Mouse (Mus musculus): Measurements from ENCODE around the gene Id1. TPM values are rescaled to one million over a fixed set of nuclear protein-coding genes. Genes with fewer than 3 reads are reported as not detected.

The Id1 gene
- polyA plus RNA-seq, 1 experiment from 2014 or later = 123 TPM

- Histone ChIP-seq H3K4me1 (ENCODE audit: insufficient read depth) (peaks cover 46% of the 10 kb centered on the region), H3K9ac (no peak overlapping the region)
- ATAC-seq (ENCODE audit: insufficient read depth) = no peak
Measured at GRCm38 (mm10) chr2:152727795-152728510, 8.1 kb upstream of the Id1 start.

GRCm38 (mm10) chr2:152728594-152728993 lies 7.5 kb upstream of the Id1 start:
- no peak for ATAC-seq (ENCODE audit: insufficient read depth)
- Histone ChIP-seq H3K4me2 (no peak overlapping the region), H3K27ac (ENCODE audit: low read depth) (peak overlapping the region; percentile 80; the same call in 1 of the 2 replicates), H3K36me3 (ENCODE audit: insufficient read depth) (no peaks in the 10 kb centered on the region), H3K9ac (no peak overlapping the region), H3K4me3 (ENCODE audit: low read depth, low read length) (no peak overlapping the region), H3K27me3 (ENCODE audit: insufficient read depth, low read length) (0 out of 2 replicates have a peak, but pooled peaks cover under 1% of the 10 kb centered on the region), H3K4me1 (ENCODE audit: insufficient read depth) (peaks cover 45% of the 10 kb centered on the region), H3K9me3 (ENCODE audit: low read depth, low read length) (no peaks in the 10 kb centered on the region)
- no peak for TF ChIP-seq CTCF (IDR thresholded peaks at IDR 0.05; ENCODE audit: low read depth)
- DNase-seq = no peak
- 55% methylated on average over 7 of the region's 7 CpGs for WGBS

More at GRCm38 (mm10) chr2:152727795-152728510, 8.1 kb upstream of the Id1 start:
- Histone ChIP-seq H3K27me3 (ENCODE audit: insufficient read depth, low read length) (peaks cover 7% of the 10 kb centered on the region; the same call in 1 of the 2 replicates), H3K9me3 (ENCODE audit: low read depth, low read length) (no peaks in the 10 kb centered on the region), H3K4me3 (ENCODE audit: low read depth, low read length) (no peak overlapping the region), H3K27ac (ENCODE audit: low read depth) (peak overlapping the region; percentile 72), H3K4me2 (no peak overlapping the region), H3K36me3 (ENCODE audit: insufficient read depth) (no peaks in the 10 kb centered on the region)
- peak; percentile 41 for DNase-seq
- TF ChIP-seq CTCF (IDR thresholded peaks at IDR 0.05; ENCODE audit: low read depth) = no peak
- 71% methylated on average over 14 of the region's 14 CpGs for WGBS

DNA sequence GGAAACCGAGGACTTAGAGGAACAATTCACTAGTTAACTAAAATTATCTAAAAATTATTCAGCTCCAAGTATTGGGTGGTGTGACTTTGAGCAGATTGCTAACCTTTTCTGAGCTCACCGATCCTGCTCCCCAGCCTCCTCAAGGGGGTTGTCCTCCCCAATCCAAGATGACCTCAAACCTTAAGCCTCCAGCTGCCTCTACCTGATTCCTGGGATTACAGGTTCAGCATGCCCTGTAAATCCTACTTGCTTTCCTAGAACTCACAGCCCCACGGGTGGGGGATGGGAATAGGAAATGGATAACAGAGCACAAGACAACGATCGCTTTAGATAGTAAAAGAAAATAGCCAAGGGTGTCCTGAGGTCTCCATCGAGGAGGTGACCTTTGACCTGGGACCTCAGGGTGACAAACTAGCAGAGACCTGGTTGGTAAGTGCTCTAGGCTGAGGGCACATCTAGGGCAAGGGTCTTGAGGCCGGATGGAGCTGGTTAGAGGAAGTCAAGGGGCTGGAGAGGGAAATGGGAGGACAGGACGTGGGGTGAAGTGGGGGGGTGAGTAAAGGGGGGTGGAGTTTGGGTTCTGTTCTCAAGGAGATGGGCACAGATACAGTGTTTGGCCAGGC lies 6.9 kb upstream of the Id1 start:
- Histone ChIP-seq H3K36me3 (ENCODE audit: insufficient read depth) (no peaks in the 10 kb centered on the region), H3K4me2 (no peak overlapping the region), H3K27ac (ENCODE audit: low read depth) (peak overlapping the region; percentile 80), H3K9me3 (ENCODE audit: low read depth, low read length) (no peaks in the 10 kb centered on the region), H3K4me1 (ENCODE audit: insufficient read depth) (peaks cover 44% of the 10 kb centered on the region), H3K27me3 (ENCODE audit: insufficient read depth, low read length) (no peaks in the 10 kb centered on the region), H3K4me3 (ENCODE audit: low read depth, low read length) (no peak overlapping the region), H3K9ac (no peak overlapping the region)
- no peak for TF ChIP-seq CTCF (IDR thresholded peaks at IDR 0.05; ENCODE audit: low read depth)
- 31% methylated on average over 8 of the region's 8 CpGs for WGBS
- DNase-seq (peak; percentile 55), ATAC-seq (ENCODE audit: insufficient read depth) (no peak; the same call in 1 of the 2 replicates)

DNA sequence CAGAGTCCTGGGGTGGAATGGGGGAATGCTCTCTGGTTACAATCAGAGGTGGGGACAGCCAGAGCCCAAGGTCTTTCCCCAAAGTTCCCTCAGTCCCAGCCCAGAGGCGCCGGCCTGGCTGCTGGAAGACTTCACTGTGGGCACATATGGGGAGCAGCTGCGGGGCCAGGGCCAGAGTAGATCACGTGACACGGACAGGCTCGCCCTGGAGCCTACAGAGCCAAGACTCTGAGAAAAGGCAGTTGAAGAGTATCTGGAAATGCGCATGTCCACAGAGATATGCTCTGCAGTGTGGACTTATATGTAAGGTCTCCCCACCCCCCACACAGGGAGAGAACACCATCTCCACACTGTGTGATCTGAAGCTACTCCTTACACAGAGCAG lies 6.4 kb upstream of the Id1 start:
- WGBS = 30% methylated on average over 7 of the region's 7 CpGs

DNA sequence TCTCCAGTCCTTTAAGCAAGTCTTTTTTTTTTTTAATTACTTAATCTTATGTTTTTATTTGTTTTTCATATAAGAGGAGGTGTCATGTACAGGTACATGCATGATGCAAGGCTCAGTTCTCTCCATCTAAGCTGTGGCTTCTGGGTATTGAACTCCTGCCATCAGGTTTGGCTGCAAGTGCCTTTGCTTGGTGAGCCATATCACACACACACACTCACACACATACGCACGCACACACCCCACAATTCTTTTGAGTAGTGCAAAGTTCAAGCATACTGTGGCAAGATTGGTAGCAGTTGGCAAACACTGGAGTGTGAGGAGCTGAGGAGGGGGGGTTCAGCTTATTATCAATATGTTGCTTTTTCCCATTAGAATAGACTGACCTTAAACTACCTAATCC lies 2.9 kb upstream of the Id1 start:
- ATAC-seq (ENCODE audit: insufficient read depth) = no peak
- H3K9ac ChIP-seq = no peak overlapping the region
- peaks cover 36% of the 10 kb centered on the region for H3K4me1 ChIP-seq (ENCODE audit: insufficient read depth)
- no peak overlapping the region for H3K27ac ChIP-seq (ENCODE audit: low read depth)
- 69% methylated on average over 2 of the region's 2 CpGs for WGBS
- H3K9me3 ChIP-seq (ENCODE audit: low read depth, low read length) = no peaks in the 10 kb centered on the region
- no peak overlapping the region for H3K4me2 ChIP-seq
- TF ChIP-seq CTCF (IDR thresholded peaks at IDR 0.05; ENCODE audit: low read depth) = no peak
- H3K36me3 ChIP-seq (ENCODE audit: insufficient read depth) = peaks cover 1% of the 10 kb centered on the region; the same call in 1 of the 2 replicates
- no peak overlapping the region for H3K4me3 ChIP-seq (ENCODE audit: low read depth, low read length)
- no peaks in the 10 kb centered on the region for H3K27me3 ChIP-seq (ENCODE audit: insufficient read depth, low read length)
- DNase-seq = no peak

More for the DNA sequence above, 6.4 kb upstream of the Id1 start:
- Histone ChIP-seq H3K4me1 (ENCODE audit: insufficient read depth) (peaks cover 50% of the 10 kb centered on the region), H3K9me3 (ENCODE audit: low read depth, low read length) (no peaks in the 10 kb centered on the region), H3K36me3 (ENCODE audit: insufficient read depth) (no peaks in the 10 kb centered on the region), H3K27me3 (ENCODE audit: insufficient read depth, low read length) (no peaks in the 10 kb centered on the region), H3K4me2 (no peak overlapping the region), H3K4me3 (ENCODE audit: low read depth, low read length) (no peak overlapping the region), H3K9ac (no peak overlapping the region), H3K27ac (ENCODE audit: low read depth) (peak overlapping the region; percentile 80)
- ATAC-seq (ENCODE audit: insufficient read depth) = peak; percentile 83
- DNase-seq = peak; percentile 86
- TF ChIP-seq CTCF (IDR thresholded peaks at IDR 0.05; ENCODE audit: low read depth) = no peak

DNA sequence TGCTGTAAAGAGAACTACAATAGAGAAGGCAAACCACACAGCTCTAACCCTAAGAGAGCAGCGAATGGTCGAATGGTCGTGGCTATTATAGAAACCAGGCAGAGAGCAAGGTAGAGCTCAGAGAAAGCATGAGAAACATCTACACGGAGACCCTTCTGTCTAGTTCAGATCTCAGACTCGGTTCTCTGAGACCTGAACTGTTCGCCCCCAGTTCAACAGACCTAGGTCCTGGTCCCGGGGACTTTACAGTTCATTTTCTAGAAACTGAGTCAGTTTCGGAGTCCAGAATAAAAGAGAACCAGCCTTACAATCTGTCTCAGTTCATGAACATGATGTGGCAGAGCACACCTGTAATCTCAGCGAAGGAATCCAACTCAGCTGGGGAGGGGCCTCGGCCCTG lies 1.6 kb upstream of the Id1 start:
- Histone ChIP-seq H3K4me2 (peak overlapping the region; percentile 79), H3K4me1 (ENCODE audit: insufficient read depth) (peaks cover 32% of the 10 kb centered on the region), H3K27ac (ENCODE audit: low read depth) (peak overlapping the region; percentile 85), H3K9ac (peak overlapping the region; percentile 40; the same call in 1 of the 2 replicates), H3K27me3 (ENCODE audit: insufficient read depth, low read length) (no peaks in the 10 kb centered on the region), H3K4me3 (ENCODE audit: low read depth, low read length) (peak overlapping the region; percentile 69), H3K36me3 (ENCODE audit: insufficient read depth) (peaks cover 3% of the 10 kb centered on the region; the same call in 1 of the 2 replicates), H3K9me3 (ENCODE audit: low read depth, low read length) (no peaks in the 10 kb centered on the region)
- no peak for DNase-seq
- no peak for ATAC-seq (ENCODE audit: insufficient read depth)
- TF ChIP-seq CTCF (IDR thresholded peaks at IDR 0.05; ENCODE audit: low read depth) = no peak
- WGBS = 11% methylated on average over 10 of the region's 10 CpGs

- Histone ChIP-seq H3K4me3 (ENCODE audit: low read depth, low read length) (peak overlapping the region; percentile 69), H3K9ac (peak overlapping the region; percentile 40), H3K36me3 (ENCODE audit: insufficient read depth) (peaks cover 3% of the 10 kb centered on the region; the same call in 1 of the 2 replicates), H3K4me1 (ENCODE audit: insufficient read depth) (peaks cover 30% of the 10 kb centered on the region), H3K4me2 (peak overlapping the region; percentile 79), H3K9me3 (ENCODE audit: low read depth, low read length) (no peaks in the 10 kb centered on the region), H3K27me3 (ENCODE audit: insufficient read depth, low read length) (no peaks in the 10 kb centered on the region), H3K27ac (ENCODE audit: low read depth) (peak overlapping the region; percentile 85)
- no peak for TF ChIP-seq CTCF (IDR thresholded peaks at IDR 0.05; ENCODE audit: low read depth)
- WGBS = under 1% methylated on average over 28 of the region's 28 CpGs
- peak; percentile 80 for ATAC-seq (ENCODE audit: insufficient read depth)
- DNase-seq = peak; percentile 100
Measured at GRCm38 (mm10) chr2:152734984-152735383, 1.1 kb upstream of the Id1 start.
